10 mouse cellular contexts compared by ENCODE assay signal in genomic region chr2:94240411-94240810, GRCm38 (mm10).
DNase-seq lines count a peak whose midpoint lies in the region; ATAC-seq and TF ChIP-seq lines count a peak whose summit lies in the region.
"Had no signal": no experiment of that assay in that cellular context is flagged by ENCODE, and none has a peak within 500 bp of the region (broad histone marks: within the 10 kb centered on the region; RNA-seq: fewer than 3 reads in every experiment).

No protein-coding gene starts in this region.

- H3K4me1 ChIP-seq in heart, postnatal 0 days (ENCODE audit: control insufficient read depth, insufficient read depth): peaks cover 6% of the 10 kb centered on the region; the same call in 1 of the 2 replicates
- 0 out of 2 replicates have a peak, but pooled peaks cover 2% of the 10 kb centered on the region for H3K4me1 ChIP-seq in cortical plate, adult 2 months (ENCODE audit: control insufficient read depth, insufficient read depth, low read length)
- H3K4me1 ChIP-seq in forebrain, postnatal 0 days (ENCODE audit: insufficient read depth): peaks cover 10% of the 10 kb centered on the region; the same call in 1 of the 2 replicates
- peaks cover 57% of the 10 kb centered on the region for H3K4me1 ChIP-seq in midbrain, embryonic 15.5 days

- no peak for TF ChIP-seq CTCF in heart, postnatal 0 days (IDR thresholded peaks at IDR 0.05; ENCODE audit: low read depth)
- no peak for TF ChIP-seq CTCF in cortical plate, adult 2 months (IDR thresholded peaks at IDR 0.05; ENCODE audit: extremely low read depth, insufficient read depth, low read length)
- no peak for TF ChIP-seq CTCF in forebrain, postnatal 0 days (IDR thresholded peaks at IDR 0.05; ENCODE audit: low read depth)

- 5% methylated on average over 17 of the region's 17 CpGs for WGBS in heart, postnatal 0 days
- 5% methylated on average over 17 of the region's 17 CpGs for whole genome bisulfite sequencing in forebrain, postnatal 0 days
- WGBS in midbrain, embryonic 15.5 days: 2% methylated on average over 17 of the region's 17 CpGs

- TF ChIP-seq EP300 in heart, postnatal 0 days (IDR thresholded peaks at IDR 0.05; ENCODE audit: low read depth): no peak

- H3K36me3 ChIP-seq in heart, postnatal 0 days (replicated peaks; ENCODE audit: control insufficient read depth, insufficient read depth, low read length): no peaks in the 10 kb centered on the region
- H3K36me3 ChIP-seq in forebrain, postnatal 0 days (ENCODE audit: insufficient read depth): no peaks in the 10 kb centered on the region
- H3K36me3 ChIP-seq in midbrain, embryonic 15.5 days (replicated peaks): no peaks in the 10 kb centered on the region
- H3K36me3 ChIP-seq: G1E had no signal

- H3K27me3 ChIP-seq in heart, postnatal 0 days (ENCODE audit: control insufficient read depth, insufficient read depth, low read length): peaks cover 83% of the 10 kb centered on the region
- peaks cover 53% of the 10 kb centered on the region for H3K27me3 ChIP-seq in forebrain, postnatal 0 days (ENCODE audit: insufficient read depth, low read length)
- peaks cover 65% of the 10 kb centered on the region for H3K27me3 ChIP-seq in midbrain, embryonic 15.5 days (replicated peaks)

- no peak for DNase-seq in heart, postnatal 0 days (ENCODE audit: low spot score)
- no peak for DNase-seq in heart, postnatal 4 days
- peak; percentile 7 for DNase-seq in forebrain, postnatal 0 days
- no peak for DNase-seq in MN1 (ENCODE audit: low spot score)

- peak overlapping the region; percentile 60 for H3K4me2 ChIP-seq in heart, postnatal 0 days (ENCODE audit: low read depth, low read length)
- peak overlapping the region; percentile 86 for H3K4me2 ChIP-seq in forebrain, postnatal 0 days (ENCODE audit: low read depth)
- H3K4me2 ChIP-seq in midbrain, embryonic 15.5 days: peak overlapping the region; percentile 97

- H3K4me3 ChIP-seq in heart, postnatal 0 days (ENCODE audit: low read depth, low read length): peak overlapping the region; percentile 47
- H3K4me3 ChIP-seq in cortical plate, adult 2 months (ENCODE audit: insufficient read depth, low read length): peak overlapping the region; percentile 96; the same call in 1 of the 2 replicates
- H3K4me3 ChIP-seq in forebrain, postnatal 0 days (ENCODE audit: low read depth, low read length): peak overlapping the region; percentile 53
- peak overlapping the region; percentile 49 for H3K4me3 ChIP-seq in midbrain, embryonic 15.5 days

- TF ChIP-seq POLR2A in cortical plate, adult 2 months (IDR thresholded peaks at IDR 0.05; ENCODE audit: extremely low read depth, insufficient read depth, low read length): no peak

- ATAC-seq in heart, postnatal 0 days (ENCODE audit: insufficient read depth, low read depth): no peak
- ATAC-seq in forebrain, postnatal 0 days: no peak
- ATAC-seq in midbrain, embryonic 15.5 days (replicated peaks): no peak
- ATAC-seq in activated CD4-positive, CD25-positive, alpha-beta regulatory T cell, adult 4 months: no peak
- ATAC-seq in CD4-positive, CD25-positive, alpha-beta regulatory T cell, adult 4 months: no peak

- H3K27ac ChIP-seq in heart, postnatal 0 days (ENCODE audit: low read depth): no peak overlapping the region
- H3K27ac ChIP-seq in cortical plate, adult 2 months (ENCODE audit: insufficient read depth, low read length): no peak overlapping the region
- H3K27ac ChIP-seq in forebrain, postnatal 0 days (ENCODE audit: low read depth, low read length): no peak overlapping the region
- no peak overlapping the region for H3K27ac ChIP-seq in midbrain, embryonic 15.5 days
- H3K27ac ChIP-seq: macrophage had no signal

- no peaks in the 10 kb centered on the region for H3K9me3 ChIP-seq in heart, postnatal 0 days (replicated peaks; ENCODE audit: control insufficient read depth, low read length)
- no peaks in the 10 kb centered on the region for H3K9me3 ChIP-seq in forebrain, postnatal 0 days (ENCODE audit: low read length)
- H3K9me3 ChIP-seq in midbrain, embryonic 15.5 days: no peaks in the 10 kb centered on the region
- H3K9me3 ChIP-seq: G1E had no signal

- H3K9ac ChIP-seq in heart, postnatal 0 days (replicated peaks; ENCODE audit: low read depth, low read length): no peak overlapping the region
- H3K9ac ChIP-seq in forebrain, postnatal 0 days: no peak overlapping the region
- no peak overlapping the region for H3K9ac ChIP-seq in midbrain, embryonic 15.5 days
